Mouse (Mus musculus): ENCODE data around the gene Rap2a. TPM values are rescaled to one million over a fixed set of nuclear protein-coding genes. Genes with fewer than 3 reads are reported as not detected.

Rap2a gene
- total and polyA plus RNA-seq, 2 experiments from 2014 or later = 8.3 to 15.2 TPM

DNA sequence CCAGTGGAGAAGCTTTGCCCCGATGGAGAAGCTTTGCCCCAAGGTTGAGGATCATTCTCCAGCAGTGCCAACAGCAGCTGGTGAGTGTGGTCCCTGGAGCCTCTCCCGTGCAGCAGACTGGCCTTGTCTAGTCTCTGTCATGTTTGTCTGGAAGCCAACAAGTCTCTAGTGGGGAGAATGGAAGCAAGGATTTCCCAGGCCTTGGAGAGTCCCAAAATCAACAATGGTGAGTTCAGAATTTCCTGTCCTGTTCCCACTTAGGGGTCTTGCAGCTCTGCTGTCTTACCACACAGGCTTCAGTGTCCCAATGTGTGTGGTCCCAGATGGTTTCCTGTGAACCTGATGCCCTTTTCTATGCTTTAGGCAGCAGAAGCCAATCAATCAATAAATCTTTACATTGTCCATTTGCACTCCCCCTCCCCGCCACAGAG lies 56.6 kb downstream of the Rap2a start:
- H3K4me3 ChIP-seq (ENCODE audit: low read depth, low read length) = no peak overlapping the region
- H3K27ac ChIP-seq (ENCODE audit: low read depth) = no peak overlapping the region
- no peaks in the 10 kb centered on the region for H3K9me3 ChIP-seq (replicated peaks; ENCODE audit: control insufficient read depth, low read length)
- H3K4me2 ChIP-seq (ENCODE audit: low read depth, low read length) = no peak overlapping the region
- TF ChIP-seq CTCF (IDR thresholded peaks at IDR 0.05; ENCODE audit: low read depth) (no peak), EP300 (IDR thresholded peaks at IDR 0.05; ENCODE audit: low read depth) (no peak)
- 56% methylated on average over 3 of the region's 3 CpGs for WGBS
- H3K36me3 ChIP-seq (replicated peaks; ENCODE audit: control insufficient read depth, insufficient read depth, low read length) = no peaks in the 10 kb centered on the region
- DNase-seq (ENCODE audit: low spot score) = no peak
- no peak for ATAC-seq (ENCODE audit: insufficient read depth, low read depth)
- H3K4me1 ChIP-seq (ENCODE audit: control insufficient read depth, insufficient read depth) = peaks cover 19% of the 10 kb centered on the region
- H3K9ac ChIP-seq (replicated peaks; ENCODE audit: low read depth, low read length) = no peak overlapping the region
- H3K27me3 ChIP-seq (ENCODE audit: control insufficient read depth, insufficient read depth, low read length) = no peaks in the 10 kb centered on the region

- H3K27me3 ChIP-seq (ENCODE audit: control insufficient read depth, insufficient read depth, low read length) = no peaks in the 10 kb centered on the region
- 51% methylated on average over 4 of the region's 4 CpGs for WGBS
- TF ChIP-seq CTCF (IDR thresholded peaks at IDR 0.05; ENCODE audit: low read depth) (no peak), EP300 (IDR thresholded peaks at IDR 0.05; ENCODE audit: low read depth) (no peak)
- no peak for DNase-seq (ENCODE audit: low spot score)
- H3K36me3 ChIP-seq (replicated peaks; ENCODE audit: control insufficient read depth, insufficient read depth, low read length) = no peaks in the 10 kb centered on the region
- H3K27ac ChIP-seq (ENCODE audit: low read depth) = peak overlapping the region; percentile 20; the same call in 1 of the 2 replicates
- no peak overlapping the region for H3K9ac ChIP-seq (replicated peaks; ENCODE audit: low read depth, low read length)
- ATAC-seq (ENCODE audit: insufficient read depth, low read depth) = no peak
- peaks cover 19% of the 10 kb centered on the region for H3K4me1 ChIP-seq (ENCODE audit: control insufficient read depth, insufficient read depth)
- no peak overlapping the region for H3K4me2 ChIP-seq (ENCODE audit: low read depth, low read length)
- no peaks in the 10 kb centered on the region for H3K9me3 ChIP-seq (replicated peaks; ENCODE audit: control insufficient read depth, low read length)
- H3K4me3 ChIP-seq (ENCODE audit: low read depth, low read length) = no peak overlapping the region
Observed at GRCm38 (mm10) chr14:120535446-120535845, 57.2 kb downstream of the Rap2a start.

GRCm38 (mm10) chr14:120535924-120536323 lies 57.7 kb downstream of the Rap2a start:
- no peak overlapping the region for H3K9ac ChIP-seq (replicated peaks; ENCODE audit: low read depth, low read length)
- H3K4me3 ChIP-seq (ENCODE audit: low read depth, low read length) = no peak overlapping the region
- no peak for DNase-seq (ENCODE audit: low spot score)
- H3K4me1 ChIP-seq (ENCODE audit: control insufficient read depth, insufficient read depth) = peaks cover 19% of the 10 kb centered on the region
- peak overlapping the region; percentile 20; the same call in 1 of the 2 replicates for H3K27ac ChIP-seq (ENCODE audit: low read depth)
- no peak for TF ChIP-seq EP300 (IDR thresholded peaks at IDR 0.05; ENCODE audit: low read depth)
- no peak for TF ChIP-seq CTCF (IDR thresholded peaks at IDR 0.05; ENCODE audit: low read depth)
- no peaks in the 10 kb centered on the region for H3K9me3 ChIP-seq (replicated peaks; ENCODE audit: control insufficient read depth, low read length)
- no peaks in the 10 kb centered on the region for H3K27me3 ChIP-seq (ENCODE audit: control insufficient read depth, insufficient read depth, low read length)
- ATAC-seq (ENCODE audit: insufficient read depth, low read depth) = no peak
- H3K36me3 ChIP-seq (replicated peaks; ENCODE audit: control insufficient read depth, insufficient read depth, low read length) = no peaks in the 10 kb centered on the region
- 65% methylated on average over 3 of the region's 3 CpGs for WGBS
- H3K4me2 ChIP-seq (ENCODE audit: low read depth, low read length) = no peak overlapping the region

GRCm38 (mm10) chr14:120539128-120539527 lies 60.9 kb downstream of the Rap2a start:
- Histone ChIP-seq H3K27me3 (ENCODE audit: control insufficient read depth, insufficient read depth, low read length) (no peaks in the 10 kb centered on the region), H3K4me1 (ENCODE audit: control insufficient read depth, insufficient read depth) (0 out of 2 replicates have a peak, but pooled peaks cover 5% of the 10 kb centered on the region), H3K4me2 (ENCODE audit: low read depth, low read length) (no peak overlapping the region), H3K4me3 (ENCODE audit: low read depth, low read length) (no peak overlapping the region), H3K36me3 (replicated peaks; ENCODE audit: control insufficient read depth, insufficient read depth, low read length) (no peaks in the 10 kb centered on the region), H3K27ac (ENCODE audit: low read depth) (no peak overlapping the region), H3K9ac (replicated peaks; ENCODE audit: low read depth, low read length) (no peak overlapping the region), H3K9me3 (replicated peaks; ENCODE audit: control insufficient read depth, low read length) (no peaks in the 10 kb centered on the region)
- ATAC-seq (ENCODE audit: insufficient read depth, low read depth) (no peak), DNase-seq (ENCODE audit: low spot score) (no peak)
- TF ChIP-seq EP300 (IDR thresholded peaks at IDR 0.05; ENCODE audit: low read depth) (no peak), CTCF (IDR thresholded peaks at IDR 0.05; ENCODE audit: low read depth) (no peak)
- 83% methylated on average over 2 of the region's 2 CpGs for WGBS

GRCm38 (mm10) chr14:120539626-120540025 lies 61.4 kb downstream of the Rap2a start:
- no peak for ATAC-seq (ENCODE audit: insufficient read depth, low read depth)
- TF ChIP-seq CTCF (IDR thresholded peaks at IDR 0.05; ENCODE audit: low read depth) (no peak), EP300 (IDR thresholded peaks at IDR 0.05; ENCODE audit: low read depth) (no peak)
- H3K4me1 ChIP-seq (ENCODE audit: control insufficient read depth, insufficient read depth) = 0 out of 2 replicates have a peak, but pooled peaks cover 5% of the 10 kb centered on the region
- WGBS = 51% methylated on average over 3 of the region's 3 CpGs
- H3K27ac ChIP-seq (ENCODE audit: low read depth) = no peak overlapping the region
- no peaks in the 10 kb centered on the region for H3K27me3 ChIP-seq (ENCODE audit: control insufficient read depth, insufficient read depth, low read length)
- DNase-seq (ENCODE audit: low spot score) = no peak
- no peaks in the 10 kb centered on the region for H3K36me3 ChIP-seq (replicated peaks; ENCODE audit: control insufficient read depth, insufficient read depth, low read length)
- no peak overlapping the region for H3K4me2 ChIP-seq (ENCODE audit: low read depth, low read length)
- H3K9ac ChIP-seq (replicated peaks; ENCODE audit: low read depth, low read length) = no peak overlapping the region
- no peak overlapping the region for H3K4me3 ChIP-seq (ENCODE audit: low read depth, low read length)
- H3K9me3 ChIP-seq (replicated peaks; ENCODE audit: control insufficient read depth, low read length) = no peaks in the 10 kb centered on the region

DNA sequence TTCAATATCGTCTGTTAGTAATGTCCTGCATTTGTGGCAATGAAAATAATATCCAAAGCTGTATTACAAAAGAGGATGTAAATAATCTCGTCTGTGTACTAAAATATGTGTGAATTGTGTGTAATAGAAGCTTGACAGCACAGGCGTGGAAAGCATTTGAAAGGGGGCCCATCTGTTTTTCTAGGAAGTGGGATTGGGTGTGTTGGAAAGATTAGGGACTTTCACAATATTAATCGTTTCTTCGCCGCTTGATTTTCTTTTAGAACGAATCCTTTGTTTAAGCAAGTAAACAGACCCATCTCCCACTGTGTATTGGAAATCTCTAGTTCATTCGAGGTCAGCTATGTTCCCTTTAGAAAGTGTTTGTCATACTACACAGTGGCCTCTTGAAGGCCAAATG lies 64.2 kb downstream of the Rap2a start:
- Histone ChIP-seq H3K4me1 (ENCODE audit: control insufficient read depth, insufficient read depth) (0 out of 2 replicates have a peak, but pooled peaks cover 5% of the 10 kb centered on the region), H3K4me3 (ENCODE audit: low read depth, low read length) (no peak overlapping the region), H3K4me2 (ENCODE audit: low read depth, low read length) (no peak overlapping the region), H3K27me3 (ENCODE audit: control insufficient read depth, insufficient read depth, low read length) (no peaks in the 10 kb centered on the region), H3K9ac (replicated peaks; ENCODE audit: low read depth, low read length) (no peak overlapping the region), H3K9me3 (replicated peaks; ENCODE audit: control insufficient read depth, low read length) (no peaks in the 10 kb centered on the region), H3K36me3 (replicated peaks; ENCODE audit: control insufficient read depth, insufficient read depth, low read length) (no peaks in the 10 kb centered on the region), H3K27ac (ENCODE audit: low read depth) (no peak overlapping the region)
- 44% methylated on average over 8 of the region's 8 CpGs for WGBS
- TF ChIP-seq EP300 (IDR thresholded peaks at IDR 0.05; ENCODE audit: low read depth) = no peak; the same call in 1 of the 2 replicates
- TF ChIP-seq CTCF (IDR thresholded peaks at IDR 0.05; ENCODE audit: low read depth) = no peak
- ATAC-seq (ENCODE audit: insufficient read depth, low read depth) = no peak
- peak; percentile 31 for DNase-seq (ENCODE audit: low spot score)

Data from heart, postnatal 0 days (tissue).